Mouse (Mus musculus): ENCODE data around the gene Gsdma.

- TF ChIP-seq CTCF (IDR thresholded peaks at IDR 0.05; ENCODE audit: low read depth, low read length): no peak
- no peak for TF ChIP-seq POLR2A (IDR thresholded peaks at IDR 0.05; ENCODE audit: borderline replicate concordance, low read depth, low read length)
Measured at GRCm38 (mm10) chr11:98660517-98660916, 3.6 kb upstream of the Gsdma start.
